Mouse (Mus musculus) embryonic fibroblast, embryonic 13.5 days (primary cell): Measurements from ENCODE around the gene Isoc2b. TPM values are rescaled to one million over a fixed set of nuclear protein-coding genes. Genes with fewer than 3 reads are reported as not detected.
A peak's percentile ranks its signal among the peaks of the same experiment; 100 is the strongest.
"Not testable (repeated sequence)": the region's sequence is repeated elsewhere in the genome, so short reads cannot be mapped to it uniquely, and the experiment has no call there.

Experiments
- H3K27ac ChIP-seq: 2 replicates; pipeline ENCODE4 v1.5.1; 2012; ENCODE audit warnings: low read length, control low read depth, inconsistent platforms; ENCODE audit not compliant: insufficient read depth
- H3K4me1 ChIP-seq: 2 replicates; pipeline ENCODE4 v1.6.1; 2011; ENCODE audit warnings: low read length; ENCODE audit not compliant: control insufficient read depth, insufficient read depth
- H3K4me3 ChIP-seq: 2 replicates; pipeline ENCODE4 v1.5.1; 2011; ENCODE audit warnings: mild to moderate bottlenecking, control low read depth, low read length; ENCODE audit not compliant: insufficient read depth
- CTCF ChIP-seq: IDR thresholded peaks from 2 replicates; pipeline ENCODE4 v1.5.1; 2011; ENCODE audit warnings: mild to moderate bottlenecking, control low read depth, low read length, moderate library complexity, borderline replicate concordance; ENCODE audit not compliant: insufficient read depth
- POLR2A ChIP-seq: IDR thresholded peaks from 2 replicates; pipeline ENCODE4 v1.6.1; 2011; ENCODE audit warnings: low read depth, mild to moderate bottlenecking, control low read depth, low read length, moderate library complexity
- polyA plus RNA-seq: library from polyadenylated mRNA; stranded (reverse); fragments of >200 nt; gene quantifications from 2 replicates; pipeline ENCODE4 v1.2.4, GENCODE M21; 2011; ENCODE audit warnings: low read depth; ENCODE audit not compliant: missing spikeins, insufficient read length

Isoc2b gene
- polyA plus RNA-seq, 1 experiment, result 13.3 TPM

DNA sequence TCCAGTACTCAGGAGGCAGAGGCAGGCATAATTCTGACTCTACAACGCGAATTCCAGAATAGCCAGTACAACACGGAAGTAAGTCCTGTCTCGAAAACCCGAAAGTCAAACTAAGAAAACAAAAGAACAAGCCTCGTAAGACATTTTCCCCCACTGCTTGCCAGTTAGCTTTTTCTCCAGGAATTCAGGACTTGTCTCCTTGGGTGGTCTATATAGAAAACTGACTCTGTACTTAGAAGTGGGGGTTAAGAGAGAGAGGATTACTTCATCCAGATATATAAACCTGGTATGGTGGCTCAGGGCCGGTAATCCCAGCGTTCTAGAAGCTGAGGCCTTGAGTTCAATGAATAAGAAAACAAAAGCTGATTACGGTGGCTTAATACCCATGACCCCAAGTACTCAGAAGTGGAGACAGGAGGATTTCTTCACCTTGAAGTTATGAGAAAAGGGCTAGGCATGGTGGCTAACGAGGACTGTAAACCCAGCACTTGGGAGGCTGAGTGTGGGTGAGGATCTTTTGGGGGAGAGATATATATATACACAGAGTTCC lies 3.4 kb downstream of the Isoc2b start:
- TF ChIP-seq POLR2A (peak; percentile 29; the same call in 1 of the 2 replicates), CTCF (no peak)
- Histone ChIP-seq H3K27ac (peak overlapping the region; percentile 13; the same call in 1 of the 2 replicates), H3K4me3 (peak overlapping the region; percentile 49), H3K4me1 (peaks cover 8% of the 10 kb centered on the region; the same call in 1 of the 2 replicates)

DNA sequence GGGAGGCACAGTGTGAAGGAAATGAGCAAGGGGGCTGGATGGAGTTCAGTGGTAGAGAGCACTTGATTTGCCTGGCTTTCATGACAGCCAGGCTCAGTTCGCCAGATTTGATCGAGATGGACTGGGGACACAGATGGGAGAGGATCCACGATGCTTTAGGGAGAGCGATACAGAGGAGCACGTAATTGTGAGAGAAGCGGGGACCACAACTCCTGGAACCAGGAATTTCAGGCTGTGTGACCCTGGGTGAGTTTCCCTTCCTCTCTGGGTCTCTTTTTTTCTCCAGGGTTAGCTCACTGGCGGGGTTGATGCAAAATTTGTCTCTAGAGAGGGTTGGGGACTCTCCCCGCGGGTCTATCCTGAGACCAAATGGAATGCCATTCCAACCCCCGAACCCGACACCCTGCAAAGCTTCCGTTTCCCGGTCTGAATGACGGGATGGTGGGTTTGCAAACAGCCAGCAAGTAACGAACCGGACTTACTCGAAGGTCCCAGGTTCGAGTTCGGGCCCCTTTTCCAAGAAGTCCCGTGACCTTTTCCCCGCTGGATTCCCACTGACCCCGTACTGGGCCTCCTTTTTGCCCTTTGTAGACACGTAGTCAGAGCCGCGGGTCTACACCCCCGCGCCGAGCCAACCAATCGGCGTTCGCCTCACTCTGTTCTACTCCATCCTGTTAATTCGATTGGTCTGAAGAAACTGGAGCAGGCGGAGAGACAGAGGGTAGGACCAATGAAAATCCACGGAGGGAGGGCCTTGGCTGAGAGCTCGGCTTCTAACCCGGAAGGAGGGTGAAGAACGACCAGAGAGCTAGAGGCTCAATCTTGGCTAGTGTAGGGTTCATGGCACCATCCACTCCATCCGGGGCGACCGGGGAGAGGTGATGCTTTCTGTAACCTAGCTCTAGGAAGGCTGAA lies 4.2 kb downstream of the Isoc2b start:
- TF ChIP-seq CTCF, result no peak
- peak; percentile 85 for TF ChIP-seq POLR2A
- Histone ChIP-seq H3K4me3 (peak overlapping the region; percentile 49), H3K4me1 (peaks cover 8% of the 10 kb centered on the region; the same call in 1 of the 2 replicates), H3K27ac (peak overlapping the region; percentile 15)

DNA sequence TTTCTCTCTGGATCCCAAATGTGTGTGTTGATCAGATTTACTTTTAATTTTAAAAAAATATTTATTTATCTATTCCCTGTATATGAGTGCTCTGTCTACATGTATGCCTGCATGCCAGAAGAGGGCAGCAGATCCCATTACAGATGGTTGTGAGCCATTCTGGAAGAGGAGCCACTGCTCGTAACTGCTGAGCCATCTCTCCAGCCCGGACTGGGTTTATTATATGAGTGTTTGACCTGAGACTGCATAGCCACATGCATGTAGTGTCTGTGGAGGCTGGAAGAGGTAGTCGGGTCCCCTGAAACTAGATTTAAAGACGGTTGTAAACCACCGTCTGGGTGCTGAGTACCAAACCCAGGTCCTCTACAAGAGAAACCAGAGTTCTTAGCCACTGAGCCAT lies 5.0 kb downstream of the Isoc2b start:
- H3K4me3 ChIP-seq, result no peak overlapping the region
- 0 out of 2 replicates have a peak, but pooled peaks have one; percentile 6 for TF ChIP-seq CTCF
- TF ChIP-seq POLR2A, result 0 out of 2 replicates have a peak, but pooled peaks have one; percentile 24
- no peak overlapping the region for H3K27ac ChIP-seq
- peaks cover 8% of the 10 kb centered on the region; the same call in 1 of the 2 replicates for H3K4me1 ChIP-seq

DNA sequence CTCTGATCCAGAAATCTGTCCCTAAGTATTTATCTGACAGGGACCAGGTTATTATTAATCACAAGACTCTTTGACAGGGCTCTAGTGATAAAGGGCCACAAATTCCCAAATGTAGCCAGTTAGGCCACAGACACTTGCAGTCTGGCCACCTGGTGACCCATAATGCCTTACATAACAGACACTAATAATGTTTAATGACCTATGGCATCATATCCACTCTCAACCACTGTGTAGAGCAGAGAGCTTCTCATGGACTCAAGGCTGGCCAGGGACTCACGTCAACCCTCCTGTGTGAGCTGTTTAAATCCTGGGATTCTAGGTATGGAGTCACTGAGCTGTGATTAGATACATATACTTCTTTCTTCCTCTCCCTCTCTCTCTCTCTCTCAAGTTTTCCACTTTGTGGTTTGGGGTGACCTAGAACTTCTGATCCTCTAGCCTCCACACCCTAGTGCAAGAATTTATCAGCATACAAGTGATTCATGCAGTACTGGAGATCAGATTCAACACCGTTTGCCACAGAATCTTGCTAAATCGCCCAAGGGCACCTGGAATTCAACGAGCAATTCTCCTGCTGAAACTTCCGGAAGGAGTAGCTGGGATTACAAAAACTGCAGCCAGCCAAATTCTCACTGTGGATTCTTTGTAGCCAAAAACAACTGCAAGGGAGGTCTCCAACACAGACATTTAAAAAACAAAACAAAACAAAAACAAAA lies 5.8 kb downstream of the Isoc2b start:
- Histone ChIP-seq H3K4me3 (no peak overlapping the region), H3K27ac (no peak overlapping the region), H3K4me1 (peaks cover 8% of the 10 kb centered on the region; the same call in 1 of the 2 replicates)
- TF ChIP-seq CTCF, result no peak
- no peak for TF ChIP-seq POLR2A

DNA sequence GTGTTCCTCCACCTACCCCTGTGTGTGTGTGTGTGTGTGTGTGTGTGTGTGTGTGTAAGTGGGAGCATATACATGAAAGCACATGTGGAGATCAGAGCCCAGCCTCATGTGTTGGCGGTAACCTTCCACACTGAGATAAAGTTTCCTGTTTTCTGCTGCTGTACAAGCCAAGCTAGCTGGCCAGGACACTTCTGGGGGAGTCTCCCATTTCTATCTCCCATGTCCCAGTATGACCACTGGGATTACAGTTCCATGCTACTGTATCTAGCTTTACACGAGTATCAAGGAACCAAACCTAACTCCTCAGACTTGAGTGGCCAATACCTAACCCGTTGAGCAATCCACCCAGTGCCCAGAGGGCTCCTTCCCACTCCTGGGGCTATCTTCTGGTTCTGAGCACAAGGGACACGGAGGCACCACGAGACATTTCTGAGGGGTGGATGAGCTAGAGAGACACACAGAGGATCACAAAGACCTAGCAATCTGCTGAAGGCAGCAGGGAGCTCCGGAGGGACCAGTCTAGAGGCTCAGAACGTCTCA lies 6.4 kb downstream of the Isoc2b start:
- H3K27ac ChIP-seq, result 0 out of 2 replicates have a peak overlapping the region, but pooled peaks have one; percentile 12
- no peak overlapping the region for H3K4me3 ChIP-seq
- TF ChIP-seq POLR2A, result no peak
- no peak for TF ChIP-seq CTCF
- peaks cover 8% of the 10 kb centered on the region; the same call in 1 of the 2 replicates for H3K4me1 ChIP-seq

DNA sequence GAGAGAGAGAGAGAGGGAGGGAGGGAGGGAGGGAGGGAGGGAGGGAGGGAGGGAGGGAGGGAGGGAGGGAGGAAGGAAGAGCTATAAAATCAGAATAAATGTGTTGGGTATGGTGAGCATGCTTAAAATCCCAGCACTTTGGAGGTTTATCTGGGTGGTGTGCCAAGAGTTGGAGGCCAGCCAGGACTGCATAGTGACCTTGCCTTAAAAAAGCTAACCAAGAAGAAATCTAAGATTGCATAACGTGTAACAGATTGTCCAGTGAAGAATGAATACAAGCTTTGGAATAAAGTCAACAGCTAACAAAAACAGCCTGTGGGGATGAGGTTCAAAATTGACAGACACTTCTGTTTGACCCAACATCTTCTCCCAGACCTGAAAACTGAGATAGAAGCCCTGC lies 7.0 kb downstream of the Isoc2b start:
- H3K4me1 ChIP-seq, result peaks cover 8% of the 10 kb centered on the region; the same call in 1 of the 2 replicates
- H3K4me3 ChIP-seq, result no peak overlapping the region
- TF ChIP-seq POLR2A, result no peak
- TF ChIP-seq CTCF, result no peak
- 0 out of 2 replicates have a peak overlapping the region, but pooled peaks have one; percentile 12 for H3K27ac ChIP-seq

DNA sequence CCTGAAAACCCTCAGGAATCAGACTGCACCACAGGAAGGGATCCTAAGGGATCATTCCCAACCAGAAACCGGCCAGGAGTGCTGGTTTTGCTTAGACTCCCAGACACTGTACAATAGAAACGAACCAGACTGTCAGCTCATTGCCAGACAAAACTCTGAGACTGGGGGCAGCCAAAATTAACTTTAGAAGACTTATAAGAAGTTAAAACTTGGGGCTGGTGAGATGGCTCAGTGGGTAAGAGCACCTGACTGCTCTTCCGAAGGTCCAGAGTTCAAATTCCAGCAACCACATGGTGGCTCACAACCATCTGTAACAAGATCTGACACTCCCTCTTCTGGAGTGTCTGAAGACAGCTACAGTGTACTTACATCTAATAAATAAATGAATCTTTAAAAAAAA lies 9.1 kb downstream of the Isoc2b start:
- H3K4me1 ChIP-seq, H3K4me3 ChIP-seq, H3K27ac ChIP-seq: not testable (repeated sequence)

DNA sequence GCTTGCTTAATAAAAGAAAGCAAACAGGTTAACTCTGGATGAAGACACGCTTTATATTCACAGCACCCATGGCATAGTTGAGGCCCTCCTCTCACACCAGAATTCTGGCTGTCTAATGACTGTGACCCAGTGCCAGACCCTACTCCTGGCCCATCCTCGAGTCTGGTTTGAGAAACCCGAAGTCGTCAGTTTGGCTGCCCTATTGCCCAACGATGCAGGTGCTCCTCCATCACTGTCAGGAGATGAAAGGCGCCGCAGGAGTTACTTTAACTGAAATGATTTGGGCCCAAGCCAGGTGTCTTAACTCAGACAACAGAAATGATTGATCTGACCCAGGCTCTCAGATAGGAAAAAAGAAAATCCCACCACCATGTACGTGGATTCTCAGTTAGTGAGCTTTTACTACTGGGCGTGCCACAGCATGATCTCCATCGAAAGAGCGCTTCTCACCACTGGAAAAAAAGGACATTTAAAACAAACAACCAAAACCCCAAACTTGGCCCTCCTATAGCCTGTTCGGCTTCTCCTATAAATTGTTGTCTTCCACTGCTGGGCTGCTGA lies 10.6 kb downstream of the Isoc2b start:
- H3K27ac ChIP-seq, result no peak overlapping the region
- H3K4me3 ChIP-seq, result no peak overlapping the region
- TF ChIP-seq POLR2A (no peak), CTCF (no peak)
- peaks cover 8% of the 10 kb centered on the region; the same call in 1 of the 2 replicates for H3K4me1 ChIP-seq

DNA sequence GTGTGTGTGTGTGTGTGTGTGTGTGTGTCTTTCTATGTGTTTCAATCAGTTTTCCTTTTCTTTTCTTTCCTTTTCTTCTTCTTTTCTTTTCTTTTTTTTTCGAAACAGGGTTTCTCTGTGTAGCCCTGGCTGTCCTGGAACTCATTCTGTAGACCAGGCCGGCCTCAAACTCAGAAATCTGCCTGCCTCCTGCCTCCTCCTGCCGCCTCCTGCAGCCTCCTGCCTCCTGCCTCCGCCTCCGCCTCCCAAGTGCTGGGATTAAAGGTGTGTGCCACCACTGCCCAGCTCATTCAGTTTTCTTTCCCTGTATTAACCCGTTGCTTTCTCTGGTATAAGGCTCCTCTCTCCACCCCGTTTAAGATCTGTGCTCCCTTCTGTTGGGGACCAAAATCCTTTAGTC lies 12.7 kb downstream of the Isoc2b start:
- no peaks in the 10 kb centered on the region for H3K4me1 ChIP-seq
- TF ChIP-seq POLR2A, result no peak
- no peak for TF ChIP-seq CTCF
- H3K27ac ChIP-seq, result no peak overlapping the region
- H3K4me3 ChIP-seq, result no peak overlapping the region
